Mouse (Mus musculus): ENCODE data around the gene Mdfi. TPM values are rescaled to one million over a fixed set of nuclear protein-coding genes. Genes with fewer than 3 reads are reported as not detected.

Gene Mdfi
- polyA plus RNA-seq, 1 experiment from 2014 or later, result 3.6 TPM

GRCm38 (mm10) chr17:47769389-47770299 lies 64.8 kb downstream of the Mdfi start:
- no peak overlapping the region for H3K27ac ChIP-seq (replicated peaks)
- no peak overlapping the region for H3K4me2 ChIP-seq
- H3K4me1 ChIP-seq (replicated peaks), result no peaks in the 10 kb centered on the region
- H3K36me3 ChIP-seq, result no peaks in the 10 kb centered on the region
- 88% methylated on average over 11 of the region's 11 CpGs for WGBS
- H3K9ac ChIP-seq, result no peak overlapping the region
- H3K4me3 ChIP-seq, result no peak overlapping the region
- ATAC-seq (ENCODE audit: low read depth), result no peak
- H3K9me3 ChIP-seq, result peaks cover 8% of the 10 kb centered on the region; the same call in 1 of the 2 replicates
- H3K27me3 ChIP-seq, result no peaks in the 10 kb centered on the region

DNA sequence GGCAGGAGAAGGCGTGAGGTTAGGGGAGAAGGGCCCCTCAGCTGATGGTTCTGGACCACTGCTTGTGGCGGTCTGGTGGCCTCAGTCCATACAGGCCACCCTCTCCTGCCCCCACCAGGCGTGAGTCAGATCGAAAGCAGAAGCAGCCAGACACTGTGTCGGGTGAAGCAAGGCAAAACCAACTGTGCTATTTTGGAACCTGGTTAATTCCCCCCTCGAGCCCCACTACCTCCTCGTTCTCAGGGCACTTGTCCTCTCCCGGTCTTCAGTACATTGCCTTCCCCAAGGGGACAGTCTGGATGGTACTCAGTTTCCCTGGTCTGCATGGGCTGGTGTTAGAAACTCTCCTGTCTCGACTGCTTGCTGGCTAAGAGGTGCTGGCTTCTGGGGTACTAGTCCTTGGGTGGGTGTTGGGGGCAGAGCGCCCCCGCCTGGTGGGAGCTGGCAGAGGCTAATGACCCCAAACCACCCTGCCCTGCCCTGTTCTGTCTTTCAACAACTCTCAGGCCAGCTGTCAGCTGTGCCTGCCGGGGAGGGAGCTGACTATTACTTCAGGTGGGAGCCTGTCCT lies 65.7 kb downstream of the Mdfi start:
- no peak overlapping the region for H3K4me2 ChIP-seq
- no peak for ATAC-seq (ENCODE audit: low read depth)
- no peaks in the 10 kb centered on the region for H3K4me1 ChIP-seq (replicated peaks)
- no peaks in the 10 kb centered on the region for H3K36me3 ChIP-seq
- no peak overlapping the region for H3K4me3 ChIP-seq
- H3K9ac ChIP-seq, result no peak overlapping the region
- no peaks in the 10 kb centered on the region for H3K27me3 ChIP-seq
- H3K9me3 ChIP-seq, result peaks cover 8% of the 10 kb centered on the region; the same call in 1 of the 2 replicates
- WGBS, result 60% methylated on average over 12 of the region's 12 CpGs
- H3K27ac ChIP-seq (replicated peaks), result no peak overlapping the region

DNA sequence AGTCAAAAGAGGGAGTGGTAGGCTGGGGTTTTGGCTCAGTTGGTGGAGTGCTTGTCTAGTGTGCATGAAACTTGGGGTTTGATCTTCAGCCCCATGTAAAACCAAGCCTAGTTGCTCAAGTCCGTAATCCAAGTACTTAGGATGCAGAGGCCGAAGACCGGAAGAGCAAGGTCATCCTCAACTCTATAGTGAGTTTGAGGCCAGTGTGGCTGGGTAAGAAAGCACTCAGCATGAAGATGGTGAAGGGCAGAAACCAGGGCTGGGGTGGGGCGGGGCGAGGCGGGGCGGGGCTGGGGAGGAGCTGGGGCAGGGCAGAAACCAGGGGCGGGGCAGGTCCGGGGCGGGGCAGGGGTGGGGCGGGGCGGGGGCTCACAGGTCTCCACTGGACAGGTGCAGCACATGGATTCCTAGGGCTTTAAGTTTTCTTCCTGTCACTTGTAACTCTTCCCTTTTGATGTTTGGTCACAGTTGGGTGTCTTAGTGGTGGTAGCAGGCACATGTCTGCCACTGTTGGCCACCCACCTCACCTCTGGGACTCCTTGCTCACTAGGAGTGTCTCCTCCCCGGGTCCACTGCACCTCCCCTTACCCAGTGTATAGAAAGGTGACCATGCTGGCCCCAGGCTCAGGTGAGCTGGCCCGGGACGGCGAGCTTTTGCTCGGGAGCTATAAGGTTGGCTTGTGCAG lies 66.9 kb downstream of the Mdfi start:
- ATAC-seq (ENCODE audit: low read depth), result no peak

DNA sequence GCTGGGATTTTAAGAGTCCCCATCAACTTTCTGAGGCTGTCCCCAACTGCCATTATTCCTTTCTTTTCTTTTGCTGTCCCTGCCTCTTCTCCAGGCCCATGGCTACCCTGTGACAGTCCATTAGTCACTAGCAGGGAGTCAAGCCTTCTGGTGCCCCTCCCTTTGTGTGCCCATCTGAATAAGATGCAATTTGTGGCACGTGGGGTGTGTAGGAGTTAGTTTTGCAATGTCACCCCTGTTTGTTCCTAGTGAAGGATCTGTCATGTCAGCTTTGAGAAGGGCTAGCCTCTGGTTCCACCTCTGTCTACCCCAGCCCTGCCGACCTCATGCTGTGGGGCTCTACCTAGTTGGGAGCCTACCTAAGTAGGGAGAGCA lies 67.4 kb downstream of the Mdfi start:
- WGBS, result 63% methylated on average over 2 of the region's 2 CpGs
- H3K27me3 ChIP-seq, result no peaks in the 10 kb centered on the region
- H3K9ac ChIP-seq, result no peak overlapping the region
- peaks cover 12% of the 10 kb centered on the region for H3K4me1 ChIP-seq (replicated peaks)
- no peak overlapping the region for H3K27ac ChIP-seq (replicated peaks)
- H3K4me3 ChIP-seq, result no peak overlapping the region
- H3K36me3 ChIP-seq, result no peaks in the 10 kb centered on the region
- ATAC-seq (ENCODE audit: low read depth), result no peak
- 0 out of 2 replicates have a peak, but pooled peaks cover under 1% of the 10 kb centered on the region for H3K9me3 ChIP-seq
- no peak overlapping the region for H3K4me2 ChIP-seq

More for the DNA sequence above, 66.9 kb downstream of the Mdfi start:
- Histone ChIP-seq H3K27me3 (no peaks in the 10 kb centered on the region), H3K4me3 (no peak overlapping the region), H3K36me3 (no peaks in the 10 kb centered on the region), H3K9me3 (peaks cover 6% of the 10 kb centered on the region; the same call in 1 of the 2 replicates), H3K27ac (replicated peaks) (no peak overlapping the region), H3K4me1 (replicated peaks) (peaks cover 7% of the 10 kb centered on the region), H3K4me2 (no peak overlapping the region), H3K9ac (no peak overlapping the region)
- WGBS, result 61% methylated on average over 10 of the region's 17 CpGs

- H3K27me3 ChIP-seq, result no peaks in the 10 kb centered on the region
- ATAC-seq (ENCODE audit: low read depth), result no peak
- no peak overlapping the region for H3K4me3 ChIP-seq
- H3K9ac ChIP-seq, result no peak overlapping the region
- no peak overlapping the region for H3K4me2 ChIP-seq
- no peaks in the 10 kb centered on the region for H3K36me3 ChIP-seq
- H3K4me1 ChIP-seq (replicated peaks), result peaks cover 14% of the 10 kb centered on the region
- no peaks in the 10 kb centered on the region for H3K9me3 ChIP-seq
- H3K27ac ChIP-seq (replicated peaks), result no peak overlapping the region
- WGBS, result 90% methylated on average over 6 of the region's 6 CpGs
Measured at GRCm38 (mm10) chr17:47766407-47767043, 68.0 kb downstream of the Mdfi start.

- 77% methylated on average over 4 of the region's 4 CpGs for WGBS
- H3K4me3 ChIP-seq, result no peak overlapping the region
- no peaks in the 10 kb centered on the region for H3K27me3 ChIP-seq
- peaks cover 14% of the 10 kb centered on the region for H3K4me1 ChIP-seq (replicated peaks)
- no peak overlapping the region for H3K27ac ChIP-seq (replicated peaks)
- no peak overlapping the region for H3K9ac ChIP-seq
- no peak overlapping the region for H3K4me2 ChIP-seq
- no peaks in the 10 kb centered on the region for H3K36me3 ChIP-seq
- ATAC-seq (ENCODE audit: low read depth), result no peak
- H3K9me3 ChIP-seq, result no peaks in the 10 kb centered on the region
Measured at GRCm38 (mm10) chr17:47765986-47766385, 68.5 kb downstream of the Mdfi start.

Other genes starting within 250 kb of the Mdfi start
- 32.9 and 33.2 TPM in 2 replicates for gene Bysl, start 223.2 kb downstream of the Mdfi start, polyA plus RNA-seq (2015; fragmentation: Nextera tagmentation; extraction: Ambion mirVana)
- gene Med20, start 223.1 kb downstream of the Mdfi start, polyA plus RNA-seq (2015; fragmentation: Nextera tagmentation; extraction: Ambion mirVana), result 38.9 and 39.7 TPM in 2 replicates
- gene Gm20517, start 223.1 kb downstream of the Mdfi start, polyA plus RNA-seq (2015; fragmentation: Nextera tagmentation; extraction: Ambion mirVana), result 2.4 and 3.0 TPM in 2 replicates
- 8.2 and 10.6 TPM in 2 replicates for gene Usp49, start 204.0 kb downstream of the Mdfi start, polyA plus RNA-seq (2015; fragmentation: Nextera tagmentation; extraction: Ambion mirVana)
- 310 and 314 TPM in 2 replicates for gene Tomm6, start 146.3 kb downstream of the Mdfi start, polyA plus RNA-seq (2015; fragmentation: Nextera tagmentation; extraction: Ambion mirVana)
- gene Frs3, start 145.7 kb downstream of the Mdfi start, polyA plus RNA-seq (2015; fragmentation: Nextera tagmentation; extraction: Ambion mirVana), result 34.2 and 36.3 TPM in 2 replicates
- gene Gm21981, start 140.2 kb downstream of the Mdfi start, polyA plus RNA-seq (2015; fragmentation: Nextera tagmentation; extraction: Ambion mirVana), result 0.38 and 0.83 TPM in 2 replicates
- gene Prickle4, start 140.0 kb downstream of the Mdfi start, polyA plus RNA-seq (2015; fragmentation: Nextera tagmentation; extraction: Ambion mirVana), result 0.95 and 1.4 TPM in 2 replicates
- not detected in 2 replicates for gene Pgc, start 107.8 kb downstream of the Mdfi start, polyA plus RNA-seq (2015; fragmentation: Nextera tagmentation; extraction: Ambion mirVana)
- 2.3 and 2.8 TPM in 2 replicates for gene Tfeb, start 97.7 kb downstream of the Mdfi start, polyA plus RNA-seq (2015; fragmentation: Nextera tagmentation; extraction: Ambion mirVana)
- 17.2 and 18.5 TPM in 2 replicates for gene Foxp4, start 90.0 kb upstream of the Mdfi start, polyA plus RNA-seq (2015; fragmentation: Nextera tagmentation; extraction: Ambion mirVana)
- not detected in 2 replicates for gene 1700122O11Rik, start 203.6 kb upstream of the Mdfi start, polyA plus RNA-seq (2015; fragmentation: Nextera tagmentation; extraction: Ambion mirVana)